Mouse (Mus musculus) intestine, postnatal 0 days (tissue): Measurements from ENCODE around the gene Lix1l. TPM values are rescaled to one million over a fixed set of nuclear protein-coding genes. Genes with fewer than 3 reads are reported as not detected.

Experiments
- ATAC-seq: fragments of 200-750 bp; cut with Nextera tagmentation; 2 replicates; pipeline ENCODE4 v1.8.0; 2017; ENCODE audit warnings: mild to moderate bottlenecking, moderate TSS enrichment, moderate library complexity
- H3K27ac ChIP-seq: fragments of 300-500 bp; sonication (generic); 2 replicates; pipeline ENCODE4 v1.5.1; 2014; ENCODE audit warnings: mild to moderate bottlenecking, low read depth, low read length, moderate library complexity
- H3K27me3 ChIP-seq: fragments of 300-500 bp; sonication (generic); replicated peaks from 2 replicates; pipeline ENCODE4 v1.6.1; 2014; ENCODE audit warnings: low read length, mixed read lengths; ENCODE audit not compliant: control insufficient read depth, insufficient read depth
- H3K36me3 ChIP-seq: fragments of 300-500 bp; sonication (generic); 2 replicates; pipeline ENCODE4 v1.6.1; 2014; ENCODE audit warnings: mild to moderate bottlenecking, moderate library complexity; ENCODE audit not compliant: control insufficient read depth, insufficient read depth
- H3K4me1 ChIP-seq: fragments of 300-500 bp; sonication (generic); replicated peaks from 2 replicates; pipeline ENCODE4 v1.6.1; 2014; ENCODE audit warnings: antibody characterized with exemption, low read length, mixed read lengths; ENCODE audit not compliant: control insufficient read depth, insufficient read depth
- H3K4me2 ChIP-seq: fragments of 300-500 bp; sonication (generic); replicated peaks from 2 replicates; pipeline ENCODE4 v1.6.1; 2014; ENCODE audit warnings: low read depth, mild to moderate bottlenecking, moderate library complexity
- H3K4me3 ChIP-seq: fragments of 300-500 bp; sonication (generic); 2 replicates; pipeline ENCODE4 v1.5.1; 2014; ENCODE audit warnings: low read depth, low read length
- H3K9ac ChIP-seq: fragments of 300-500 bp; sonication (generic); 2 replicates; pipeline ENCODE4 v1.6.1; 2014; ENCODE audit warnings: mild to moderate bottlenecking, low read depth, low read length
- H3K9me3 ChIP-seq: fragments of 300-500 bp; sonication (generic); 2 replicates; pipeline ENCODE4 v1.6.1; 2016; ENCODE audit warnings: mixed run types; ENCODE audit not compliant: control insufficient read depth
- CTCF ChIP-seq: sonication (generic); IDR thresholded peaks from 2 replicates; pipeline ENCODE4 v1.5.1; 2016; ENCODE audit warnings: low read depth, mild to moderate bottlenecking, control low read depth, antibody characterized with exemption, moderate library complexity
- WGBS: fragments of 180-500 bp; shearing (Covaris S2); extraction: QIAGEN DNeasy Blood & Tissue Kit; methylation state at CpG from one replicate; pipeline ENCODE4 v1.1.7; 2014; 5-methylcytosine and 5-hydroxymethylcytosine counted together
- polyA plus RNA-seq: library from polyadenylated mRNA; unstranded; fragments of >200 nt; fragmentation: Nextera tagmentation; extraction: Ambion mirVana; gene quantifications from 2 replicates; pipeline ENCODE4 v1.2.1, GENCODE M21; 2015

Gene Lix1l
- polyA plus RNA-seq, 1 experiment from 2014 or later = 2.2 TPM

DNA sequence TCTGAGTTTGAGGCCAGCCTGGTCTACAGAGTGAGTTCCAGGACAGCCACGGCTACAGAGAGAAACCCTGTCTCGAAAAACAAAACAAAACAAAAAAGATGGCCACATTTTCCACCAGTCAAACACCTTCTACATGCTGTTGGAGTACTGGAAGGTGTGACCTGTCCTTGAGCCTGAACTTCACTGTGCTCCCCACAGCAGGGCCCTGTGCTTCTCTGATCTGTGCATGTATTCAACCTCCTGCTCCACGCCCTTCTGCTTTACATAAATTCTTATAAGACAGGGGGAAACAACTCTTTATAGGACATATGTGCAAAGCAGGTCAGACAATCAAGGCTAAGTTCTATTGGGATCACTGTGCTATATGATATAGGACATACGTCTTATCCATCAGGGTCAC, 22.3 kb downstream of the Lix1l start:
- H3K27ac ChIP-seq = no peak overlapping the region
- no peak for ATAC-seq
- no peaks in the 10 kb centered on the region for H3K9me3 ChIP-seq
- H3K4me3 ChIP-seq = no peak overlapping the region
- H3K36me3 ChIP-seq = peaks cover 29% of the 10 kb centered on the region
- no peak for TF ChIP-seq CTCF
- WGBS = 96% methylated on average over 4 of the region's 4 CpGs
- H3K4me2 ChIP-seq = no peak overlapping the region
- no peaks in the 10 kb centered on the region for H3K27me3 ChIP-seq
- H3K4me1 ChIP-seq = no peaks in the 10 kb centered on the region
- H3K9ac ChIP-seq = no peak overlapping the region

DNA sequence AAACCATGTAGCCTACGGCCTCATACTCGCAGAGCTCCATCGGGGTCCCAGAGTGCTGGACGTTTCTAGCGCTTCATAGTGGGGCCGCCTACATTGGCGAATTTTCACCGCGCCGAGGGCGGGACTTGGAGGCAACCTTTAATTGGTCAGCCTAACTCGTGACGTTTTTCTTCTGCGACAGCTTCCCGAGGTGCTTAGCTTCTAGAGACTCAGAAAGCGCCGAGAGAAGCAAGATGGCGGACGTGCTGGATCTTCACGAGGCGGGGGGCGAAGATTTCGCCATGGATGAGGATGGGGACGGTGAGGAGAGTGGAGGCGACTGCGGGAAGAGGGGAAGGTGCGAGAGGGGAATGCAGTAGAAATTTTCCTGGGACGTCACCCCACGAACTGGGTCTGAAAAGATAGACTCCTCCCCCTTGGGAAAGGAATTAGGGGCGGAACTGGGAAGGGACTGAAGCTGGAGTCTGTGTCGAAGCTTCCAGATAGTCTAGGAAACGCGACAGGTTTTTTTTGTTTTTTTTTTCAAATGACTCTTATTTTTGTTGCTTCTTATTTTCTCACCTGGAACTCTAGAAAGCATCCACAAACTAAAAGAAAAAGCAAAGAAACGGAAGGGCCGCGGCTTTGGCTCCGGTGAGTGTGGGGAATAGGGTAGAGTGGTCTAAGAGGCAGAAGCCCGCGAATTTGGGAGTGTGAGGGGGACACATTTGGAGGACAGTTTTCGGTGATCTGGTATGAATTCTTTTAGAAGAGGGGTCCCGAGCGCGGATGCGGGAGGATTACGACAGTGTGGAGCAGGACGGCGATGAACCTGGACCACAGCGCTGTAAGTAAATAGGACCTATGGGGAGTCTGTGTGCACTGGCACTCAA, 29.0 kb downstream of the Lix1l start, which contains the start of gene Rbm8a:
Rbm8a (plus strand) TSS at position 205 of the 872 bp plus-strand sequence.
- Histone ChIP-seq H3K27me3 (no peaks in the 10 kb centered on the region), H3K27ac (peak within 1 kb of the TSS; percentile 54), H3K4me2 (peak within 1 kb of the TSS; percentile 77), H3K9me3 (no peaks in the 10 kb centered on the region), H3K4me1 (no peaks in the 10 kb centered on the region), H3K4me3 (peak within 1 kb of the TSS; percentile 66), H3K9ac (peak within 1 kb of the TSS; percentile 66), H3K36me3 (peaks cover 19% of the 10 kb centered on the region)
- no peak for TF ChIP-seq CTCF
- peak; percentile 96 for ATAC-seq
- under 1% methylated on average over 48 of the region's 48 CpGs for WGBS

DNA sequence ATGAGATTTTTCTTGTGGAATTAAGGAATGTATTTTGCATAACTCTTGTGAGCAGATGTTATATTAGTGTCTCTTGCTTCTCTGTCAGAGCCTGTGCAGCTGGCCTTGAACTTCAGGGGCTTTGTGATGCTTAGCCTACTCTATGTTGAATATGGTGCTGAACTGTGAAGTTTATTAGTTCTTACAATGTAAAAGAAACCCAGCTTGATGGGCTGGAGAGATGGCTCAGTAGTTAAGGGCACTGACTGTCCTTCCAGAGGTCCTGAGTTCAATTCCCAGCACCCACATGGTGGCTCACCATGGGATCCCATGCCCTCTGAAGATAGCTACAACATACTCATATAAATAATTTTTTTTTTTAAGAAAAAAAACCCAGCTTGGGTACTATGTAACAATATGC, 31.1 kb downstream of the Lix1l start:
- H3K4me1 ChIP-seq = no peaks in the 10 kb centered on the region
- no peaks in the 10 kb centered on the region for H3K27me3 ChIP-seq
- no peak overlapping the region for H3K4me2 ChIP-seq
- TF ChIP-seq CTCF = no peak
- H3K27ac ChIP-seq = no peak overlapping the region
- no peak for ATAC-seq
- H3K36me3 ChIP-seq = peaks cover 19% of the 10 kb centered on the region
- no peak overlapping the region for H3K9ac ChIP-seq
- no peaks in the 10 kb centered on the region for H3K9me3 ChIP-seq
- no peak overlapping the region for H3K4me3 ChIP-seq

DNA sequence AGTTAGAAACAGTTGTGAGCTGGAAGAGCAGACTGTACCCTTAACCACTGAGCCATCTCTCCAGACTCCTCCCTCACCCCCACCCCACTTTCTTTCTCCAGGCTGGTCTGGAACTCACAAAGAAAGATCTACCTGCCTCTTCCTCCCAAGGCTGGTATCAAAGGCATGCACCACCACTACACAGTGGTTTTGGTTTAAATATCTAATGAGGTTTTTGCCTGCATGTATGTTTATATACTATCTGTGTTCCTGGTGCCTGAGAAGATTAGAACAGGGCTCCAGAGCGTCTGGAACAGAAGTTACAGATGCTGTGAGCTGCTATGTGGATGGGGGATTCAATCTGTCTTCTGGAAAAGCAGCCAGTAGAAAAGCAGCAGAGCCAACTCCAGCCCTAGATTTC, 33.1 kb downstream of the Lix1l start:
- Histone ChIP-seq H3K36me3 (peaks cover 25% of the 10 kb centered on the region), H3K27me3 (no peaks in the 10 kb centered on the region), H3K4me3 (no peak overlapping the region), H3K9ac (no peak overlapping the region), H3K9me3 (no peaks in the 10 kb centered on the region), H3K4me1 (no peaks in the 10 kb centered on the region), H3K27ac (no peak overlapping the region), H3K4me2 (no peak overlapping the region)
- TF ChIP-seq CTCF = no peak
- WGBS = 81% methylated on average over 1 of the region's 1 CpGs
- no peak for ATAC-seq

DNA sequence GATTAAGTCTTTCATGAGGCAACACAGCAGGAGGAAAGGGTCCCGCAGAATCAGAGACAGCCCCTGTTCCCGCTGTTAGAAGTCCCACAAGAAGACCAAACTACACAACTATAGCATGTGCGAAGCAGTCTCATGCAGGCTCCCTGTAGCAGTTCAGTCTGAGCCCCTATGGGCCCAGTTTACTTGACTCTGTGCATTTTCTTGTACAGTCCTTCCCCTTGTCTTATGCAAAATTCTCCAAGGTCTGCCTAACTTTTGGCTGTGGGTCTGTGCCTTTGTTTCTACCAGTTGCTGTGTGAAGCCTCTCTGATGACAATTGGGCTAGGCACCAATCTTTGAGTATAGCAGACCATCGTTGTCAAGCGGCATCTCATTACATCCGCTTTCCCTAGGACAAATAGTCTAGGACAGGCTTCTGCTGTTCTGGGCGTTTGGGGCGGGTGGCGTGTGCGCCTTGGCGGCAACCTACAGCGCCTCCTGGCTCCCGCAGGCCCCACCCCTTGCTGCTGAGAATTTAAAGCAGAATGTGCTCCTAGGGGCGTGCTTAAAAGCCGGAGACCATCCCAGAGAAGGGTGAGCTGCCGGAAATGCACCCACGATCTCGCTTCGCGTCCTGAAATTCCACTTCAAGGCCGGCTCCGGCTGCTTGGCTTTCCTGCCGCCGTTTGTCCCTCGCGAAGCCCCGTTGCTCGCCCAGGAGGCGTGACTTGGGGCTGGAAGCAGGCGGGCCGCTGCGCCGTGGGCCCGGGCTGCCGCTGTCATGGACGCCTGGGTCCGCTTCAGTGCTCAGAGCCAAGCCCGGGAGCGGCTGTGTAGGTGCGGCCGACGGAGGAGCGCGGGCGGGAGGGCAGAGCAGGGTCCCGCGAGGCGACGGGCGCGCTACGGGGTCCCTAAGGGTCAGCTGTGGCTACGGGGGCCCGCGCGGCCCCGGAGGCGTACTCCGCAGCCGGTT, 34.3 kb downstream of the Lix1l start, which contains the start of the genes Pex11b and Gm42957:
Pex11b (plus strand) TSS at position 449 of the 952 bp plus-strand sequence.
Gm42957 (plus strand) TSS at position 547 of the 952 bp plus-strand sequence.
- Histone ChIP-seq H3K4me3 (peak within 1 kb of the TSS; percentile 85), H3K36me3 (peaks cover 27% of the 10 kb centered on the region), H3K9me3 (no peaks in the 10 kb centered on the region), H3K4me1 (no peaks in the 10 kb centered on the region), H3K27ac (peak within 1 kb of the TSS; percentile 78), H3K27me3 (no peaks in the 10 kb centered on the region), H3K9ac (peak within 1 kb of the TSS; percentile 90), H3K4me2 (peak within 1 kb of the TSS; percentile 84)
- 2% methylated on average over 60 of the region's 60 CpGs for WGBS
- peak; percentile 70 for TF ChIP-seq CTCF
- peak; percentile 80 for ATAC-seq

DNA sequence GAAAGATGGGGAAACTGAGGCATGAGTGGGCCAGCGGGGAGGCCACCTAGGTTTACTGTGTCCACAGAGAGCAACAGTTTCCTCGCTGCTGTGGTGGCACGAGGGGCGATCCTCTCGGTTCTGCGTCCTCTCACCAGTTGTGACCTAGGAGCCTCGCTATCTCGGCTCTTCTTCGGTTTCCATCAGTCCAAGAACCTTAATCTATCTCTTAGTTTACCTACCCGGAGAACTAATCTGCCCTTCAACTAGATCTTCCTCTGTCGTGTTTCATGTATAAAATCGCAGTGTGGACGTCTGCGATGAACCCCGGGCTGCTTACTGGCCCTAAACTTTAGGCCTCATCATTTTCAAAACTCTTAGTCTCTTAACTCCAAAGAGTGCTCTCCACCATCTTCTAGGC, 35.0 kb downstream of the Lix1l start:
- ATAC-seq = no peak
- no peaks in the 10 kb centered on the region for H3K4me1 ChIP-seq
- TF ChIP-seq CTCF = no peak
- H3K36me3 ChIP-seq = peaks cover 30% of the 10 kb centered on the region
- peak overlapping the region; percentile 78 for H3K27ac ChIP-seq
- H3K9me3 ChIP-seq = no peaks in the 10 kb centered on the region
- peak overlapping the region; percentile 84 for H3K4me2 ChIP-seq
- peak overlapping the region; percentile 90 for H3K9ac ChIP-seq
- 7% methylated on average over 15 of the region's 15 CpGs for WGBS
- no peaks in the 10 kb centered on the region for H3K27me3 ChIP-seq
- peak overlapping the region; percentile 85 for H3K4me3 ChIP-seq
